Mouse (Mus musculus): ENCODE results near the gene Gabarapl2.

- TF ChIP-seq CTCF (IDR thresholded peaks at IDR 0.05; ENCODE audit: extremely low read depth, insufficient read depth, low read length) (no peak), POLR2A (IDR thresholded peaks at IDR 0.05; ENCODE audit: extremely low read depth, insufficient read depth, low read length) (no peak)
These were observed 38.4 kb upstream of the Gabarapl2 start for GRCm38 (mm10) chr8:111902080-111902479.

All from cortical plate, adult 2 months (tissue).